Mouse (Mus musculus): ENCODE data around the gene Cpa4. TPM values are rescaled to one million over a fixed set of nuclear protein-coding genes. Genes with fewer than 3 reads are reported as not detected.
A peak's percentile ranks its signal among the peaks of the same experiment; 100 is the strongest.

The Cpa4 gene
- polyA plus RNA-seq, 1 experiment from 2014 or later: 0.07 TPM

GRCm38 (mm10) chr6:30556080-30556479 lies 12.1 kb upstream of the Cpa4 start:
- no peak overlapping the region for H3K9ac ChIP-seq (replicated peaks; ENCODE audit: low read depth)
- ATAC-seq (no peak), DNase-seq (ENCODE audit: low spot score) (peak; percentile 39)
- no peaks in the 10 kb centered on the region for H3K4me1 ChIP-seq (ENCODE audit: insufficient read depth, low read depth, low read length)
- WGBS: 20% methylated on average over 4 of the region's 9 CpGs
- no peak overlapping the region for H3K4me2 ChIP-seq (replicated peaks; ENCODE audit: low read depth, low read length)
- TF ChIP-seq CTCF (IDR thresholded peaks at IDR 0.05): no peak
- TF ChIP-seq EP300 (IDR thresholded peaks at IDR 0.05): no peak
- no peaks in the 10 kb centered on the region for H3K27me3 ChIP-seq (replicated peaks; ENCODE audit: insufficient read depth, low read length)
- H3K36me3 ChIP-seq (ENCODE audit: insufficient read depth, low read length): no peaks in the 10 kb centered on the region
- no peaks in the 10 kb centered on the region for H3K9me3 ChIP-seq (ENCODE audit: low read length)
- H3K4me3 ChIP-seq (ENCODE audit: low read depth, low read length): no peak overlapping the region
- H3K27ac ChIP-seq (ENCODE audit: low read length): no peak overlapping the region

- no peak for DNase-seq (ENCODE audit: low spot score)
- H3K4me1 ChIP-seq (ENCODE audit: insufficient read depth, low read depth, low read length): no peaks in the 10 kb centered on the region
- whole genome bisulfite sequencing: 45% methylated on average over 1 of the region's 1 CpGs
- H3K36me3 ChIP-seq (ENCODE audit: insufficient read depth, low read length): no peaks in the 10 kb centered on the region
- no peak overlapping the region for H3K4me2 ChIP-seq (replicated peaks; ENCODE audit: low read depth, low read length)
- no peak overlapping the region for H3K27ac ChIP-seq (ENCODE audit: low read length)
- ATAC-seq: no peak
- H3K9ac ChIP-seq (replicated peaks; ENCODE audit: low read depth): no peak overlapping the region
- no peaks in the 10 kb centered on the region for H3K27me3 ChIP-seq (replicated peaks; ENCODE audit: insufficient read depth, low read length)
- no peak overlapping the region for H3K4me3 ChIP-seq (ENCODE audit: low read depth, low read length)
- H3K9me3 ChIP-seq (ENCODE audit: low read length): no peaks in the 10 kb centered on the region
- TF ChIP-seq CTCF (IDR thresholded peaks at IDR 0.05): no peak
- no peak for TF ChIP-seq EP300 (IDR thresholded peaks at IDR 0.05)
Measured at GRCm38 (mm10) chr6:30559726-30560125, 8.4 kb upstream of the Cpa4 start.

DNA sequence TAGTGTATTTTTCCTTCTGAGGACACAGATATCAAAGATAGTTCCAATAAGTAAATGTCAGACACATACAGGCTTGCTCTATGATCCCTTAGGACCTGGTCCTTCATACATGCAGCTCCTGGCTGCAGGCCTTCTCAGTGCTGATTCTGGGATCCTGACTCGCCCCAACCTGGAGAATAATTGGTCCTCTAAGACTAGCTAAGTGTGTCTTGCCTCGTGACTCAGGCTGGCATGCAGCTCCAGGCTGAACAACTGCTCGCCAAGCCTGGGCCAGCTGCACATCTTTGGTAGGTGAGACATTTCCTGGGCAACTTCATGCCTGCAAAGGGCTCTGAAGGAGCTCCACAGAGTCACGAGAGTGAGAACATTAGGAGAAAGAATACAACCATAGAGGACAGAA lies 6.0 kb upstream of the Cpa4 start:
- WGBS: 65% methylated on average over 4 of the region's 4 CpGs

DNA sequence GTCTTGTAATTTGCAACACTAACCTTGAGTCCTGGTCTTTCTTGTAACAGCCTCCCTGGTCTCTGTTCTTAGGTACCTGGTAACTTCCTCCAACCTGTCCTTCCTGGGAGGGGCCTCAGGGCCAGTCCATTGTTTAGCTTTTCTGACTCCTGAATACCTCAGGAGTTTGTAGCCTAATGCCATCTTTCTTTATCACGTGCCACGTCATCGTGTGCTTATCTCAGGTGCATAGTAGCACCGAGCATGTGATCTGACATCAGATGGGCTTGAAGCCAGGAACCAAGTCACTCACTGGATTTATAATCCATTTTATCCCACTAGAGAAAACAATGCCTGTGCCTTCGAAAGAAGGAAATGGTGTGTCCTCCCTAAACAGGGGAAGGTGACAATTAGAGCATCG lies 4.6 kb upstream of the Cpa4 start:
- Histone ChIP-seq H3K27me3 (replicated peaks; ENCODE audit: insufficient read depth, low read length) (no peaks in the 10 kb centered on the region), H3K4me1 (ENCODE audit: insufficient read depth, low read depth, low read length) (no peaks in the 10 kb centered on the region), H3K36me3 (ENCODE audit: insufficient read depth, low read length) (no peaks in the 10 kb centered on the region), H3K9me3 (ENCODE audit: low read length) (no peaks in the 10 kb centered on the region), H3K4me2 (replicated peaks; ENCODE audit: low read depth, low read length) (no peak overlapping the region), H3K4me3 (ENCODE audit: low read depth, low read length) (no peak overlapping the region), H3K9ac (replicated peaks; ENCODE audit: low read depth) (no peak overlapping the region), H3K27ac (ENCODE audit: low read length) (no peak overlapping the region)
- WGBS: 40% methylated on average over 6 of the region's 6 CpGs
- no peak for TF ChIP-seq CTCF (IDR thresholded peaks at IDR 0.05)
- TF ChIP-seq EP300 (IDR thresholded peaks at IDR 0.05): no peak
- ATAC-seq: no peak
- no peak for DNase-seq (ENCODE audit: low spot score)

More for the DNA sequence above, 6.0 kb upstream of the Cpa4 start:
- DNase-seq (ENCODE audit: low spot score) (no peak), ATAC-seq (no peak)
- Histone ChIP-seq H3K9ac (replicated peaks; ENCODE audit: low read depth) (no peak overlapping the region), H3K27me3 (replicated peaks; ENCODE audit: insufficient read depth, low read length) (no peaks in the 10 kb centered on the region), H3K27ac (ENCODE audit: low read length) (no peak overlapping the region), H3K36me3 (ENCODE audit: insufficient read depth, low read length) (no peaks in the 10 kb centered on the region), H3K4me3 (ENCODE audit: low read depth, low read length) (no peak overlapping the region), H3K9me3 (ENCODE audit: low read length) (no peaks in the 10 kb centered on the region), H3K4me1 (ENCODE audit: insufficient read depth, low read depth, low read length) (no peaks in the 10 kb centered on the region), H3K4me2 (replicated peaks; ENCODE audit: low read depth, low read length) (no peak overlapping the region)
- TF ChIP-seq EP300 (IDR thresholded peaks at IDR 0.05): no peak
- no peak for TF ChIP-seq CTCF (IDR thresholded peaks at IDR 0.05)

DNA sequence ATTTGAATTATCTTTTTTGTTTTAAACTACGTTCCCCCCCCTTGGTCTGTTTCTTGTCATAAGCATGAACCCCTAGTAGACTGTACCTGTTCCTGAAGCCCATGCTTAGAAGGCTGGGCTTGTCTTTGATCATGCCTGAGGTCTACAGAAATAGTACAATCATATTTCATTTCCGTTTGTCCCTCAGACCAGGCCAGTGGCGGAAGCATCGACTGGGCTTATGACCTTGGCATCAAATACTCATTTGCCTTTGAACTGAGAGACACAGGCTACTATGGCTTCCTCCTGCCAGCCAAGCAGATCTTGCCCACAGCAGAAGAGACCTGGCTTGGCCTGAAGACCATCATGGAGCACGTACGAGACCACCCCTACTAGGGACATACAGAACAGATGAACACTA lies 4.1 kb upstream of the Cpa4 start:
- no peak for DNase-seq (ENCODE audit: low spot score)
- no peak for TF ChIP-seq CTCF (IDR thresholded peaks at IDR 0.05)
- TF ChIP-seq EP300 (IDR thresholded peaks at IDR 0.05): no peak
- Histone ChIP-seq H3K9me3 (ENCODE audit: low read length) (no peaks in the 10 kb centered on the region), H3K9ac (replicated peaks; ENCODE audit: low read depth) (no peak overlapping the region), H3K4me1 (ENCODE audit: insufficient read depth, low read depth, low read length) (no peaks in the 10 kb centered on the region), H3K4me3 (ENCODE audit: low read depth, low read length) (no peak overlapping the region), H3K27me3 (replicated peaks; ENCODE audit: insufficient read depth, low read length) (no peaks in the 10 kb centered on the region), H3K27ac (ENCODE audit: low read length) (no peak overlapping the region), H3K36me3 (ENCODE audit: insufficient read depth, low read length) (no peaks in the 10 kb centered on the region), H3K4me2 (replicated peaks; ENCODE audit: low read depth, low read length) (no peak overlapping the region)
- ATAC-seq: no peak
- 84% methylated on average over 6 of the region's 6 CpGs for whole genome bisulfite sequencing

DNA sequence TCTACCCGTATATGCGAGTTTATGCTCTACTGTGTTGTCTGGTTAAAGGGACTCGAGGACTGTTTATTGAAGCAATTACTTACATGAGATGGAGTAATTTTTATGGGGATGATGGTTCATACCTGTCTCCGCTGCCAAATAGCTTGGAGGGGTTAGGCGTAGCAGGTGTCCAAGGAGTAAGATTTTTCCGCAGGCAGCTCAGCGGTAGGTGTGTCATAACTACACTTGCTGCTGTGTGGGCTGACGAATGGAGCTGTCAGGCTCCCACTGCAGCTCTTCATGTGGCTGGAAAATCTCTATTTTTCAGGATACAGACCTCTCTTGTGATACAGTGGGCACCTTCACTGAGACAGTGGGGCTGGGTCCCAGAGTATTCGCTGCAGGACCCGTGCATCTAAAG lies 1.2 kb downstream of the Cpa4 start:
- TF ChIP-seq CTCF (IDR thresholded peaks at IDR 0.05) (no peak), EP300 (IDR thresholded peaks at IDR 0.05) (no peak)
- no peak overlapping the region for H3K4me3 ChIP-seq (ENCODE audit: low read depth, low read length)
- H3K27ac ChIP-seq (ENCODE audit: low read length): no peak overlapping the region
- H3K9me3 ChIP-seq (ENCODE audit: low read length): no peaks in the 10 kb centered on the region
- H3K4me2 ChIP-seq (replicated peaks; ENCODE audit: low read depth, low read length): no peak overlapping the region
- H3K9ac ChIP-seq (replicated peaks; ENCODE audit: low read depth): no peak overlapping the region
- no peak for ATAC-seq
- no peaks in the 10 kb centered on the region for H3K36me3 ChIP-seq (ENCODE audit: insufficient read depth, low read length)
- H3K4me1 ChIP-seq (ENCODE audit: insufficient read depth, low read depth, low read length): peaks cover 3% of the 10 kb centered on the region; the same call in 1 of the 2 replicates
- no peak for DNase-seq (ENCODE audit: low spot score)
- H3K27me3 ChIP-seq (replicated peaks; ENCODE audit: insufficient read depth, low read length): no peaks in the 10 kb centered on the region
- 92% methylated on average over 10 of the region's 10 CpGs for WGBS

- no peak overlapping the region for H3K9ac ChIP-seq (replicated peaks; ENCODE audit: low read depth)
- H3K27ac ChIP-seq (ENCODE audit: low read length): no peak overlapping the region
- H3K4me2 ChIP-seq (replicated peaks; ENCODE audit: low read depth, low read length): no peak overlapping the region
- no peaks in the 10 kb centered on the region for H3K27me3 ChIP-seq (replicated peaks; ENCODE audit: insufficient read depth, low read length)
- H3K4me3 ChIP-seq (ENCODE audit: low read depth, low read length): no peak overlapping the region
- no peak for TF ChIP-seq CTCF (IDR thresholded peaks at IDR 0.05)
- TF ChIP-seq EP300 (IDR thresholded peaks at IDR 0.05): no peak
- no peaks in the 10 kb centered on the region for H3K36me3 ChIP-seq (ENCODE audit: insufficient read depth, low read length)
- 74% methylated on average over 5 of the region's 5 CpGs for WGBS
- ATAC-seq: no peak
- H3K9me3 ChIP-seq (ENCODE audit: low read length): no peaks in the 10 kb centered on the region
- DNase-seq (ENCODE audit: low spot score): no peak
- peaks cover 3% of the 10 kb centered on the region; the same call in 1 of the 2 replicates for H3K4me1 ChIP-seq (ENCODE audit: insufficient read depth, low read depth, low read length)
Measured at GRCm38 (mm10) chr6:30570012-30570411, 1.8 kb downstream of the Cpa4 start.
